Mouse (Mus musculus) forebrain, embryonic 13.5 days (tissue): ENCODE measurements at regions not wholly inside any gene's neighbourhood (a gene's known extent, or its start where the extent isn't known, plus 50 kb on each side); places are given as distances from the start of the nearest gene placed in this dataset.

Experiments used
- ATAC-seq: fragments of 200-750 bp; cut with Nextera tagmentation; 2 replicates; pipeline ENCODE4 v1.8.0; 2017
- H3K27ac ChIP-seq: fragments of 300-500 bp; sonication (generic); 2 replicates; pipeline ENCODE4 v1.5.1; 2015; ENCODE audit warnings: inconsistent platforms, mild to moderate bottlenecking, moderate library complexity
- H3K27me3 ChIP-seq: fragments of 300-500 bp; sonication (generic); 2 replicates; pipeline ENCODE4 v1.6.1; 2015; ENCODE audit warnings: mild to moderate bottlenecking, inconsistent platforms
- H3K36me3 ChIP-seq: fragments of 300-500 bp; sonication (generic); 2 replicates; pipeline ENCODE4 v1.6.1; 2015; ENCODE audit warnings: mild to moderate bottlenecking, inconsistent platforms; ENCODE audit not compliant: poor library complexity, severe bottlenecking
- H3K4me1 ChIP-seq: fragments of 300-500 bp; sonication (generic); 2 replicates; pipeline ENCODE4 v1.6.1; 2015; ENCODE audit warnings: inconsistent platforms
- H3K4me2 ChIP-seq: fragments of 300-500 bp; sonication (generic); 2 replicates; pipeline ENCODE4 v1.6.1; 2015; ENCODE audit warnings: inconsistent platforms, mild to moderate bottlenecking, moderate library complexity
- H3K4me3 ChIP-seq: fragments of 300-500 bp; sonication (generic); 2 replicates; pipeline ENCODE4 v1.5.1; 2015; ENCODE audit warnings: mild to moderate bottlenecking, inconsistent platforms
- H3K9ac ChIP-seq: fragments of 300-500 bp; sonication (generic); 2 replicates; pipeline ENCODE4 v1.6.1; 2015; ENCODE audit warnings: mild to moderate bottlenecking, inconsistent platforms
- H3K9me3 ChIP-seq: fragments of 300-500 bp; sonication (generic); replicated peaks from 2 replicates; pipeline ENCODE4 v1.6.1; 2016; ENCODE audit warnings: inconsistent platforms
- WGBS: fragments of 180-500 bp; shearing (Covaris S2); methylation state at CpG from one replicate; pipeline ENCODE4 v1.1.7; 2015; 5-methylcytosine and 5-hydroxymethylcytosine counted together

DNA sequence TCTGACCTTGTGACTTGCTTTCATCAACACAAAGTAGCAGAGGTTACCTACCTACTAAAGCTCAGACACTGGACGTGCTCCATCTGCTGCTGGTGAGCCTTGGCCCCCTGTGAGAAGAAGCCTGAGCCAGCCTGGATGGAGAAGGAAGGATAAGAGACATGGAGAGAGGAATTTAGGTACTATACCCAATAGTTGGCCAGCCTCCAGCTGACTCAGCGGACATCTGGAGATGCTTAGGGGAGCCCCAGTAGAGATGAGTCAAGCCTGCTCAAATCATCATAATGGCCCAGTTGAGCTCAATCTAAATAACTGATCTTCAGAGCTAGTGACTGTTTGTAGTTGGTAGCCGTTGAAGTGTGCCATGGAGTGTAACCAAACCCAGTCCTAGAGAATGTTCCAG is 53.7 kb upstream of the Ripply2 start:
- Histone ChIP-seq H3K36me3 (no peaks in the 10 kb centered on the region), H3K9me3 (no peaks in the 10 kb centered on the region), H3K4me3 (no peak overlapping the region), H3K9ac (no peak overlapping the region), H3K27me3 (no peaks in the 10 kb centered on the region), H3K4me2 (no peak overlapping the region), H3K4me1 (no peaks in the 10 kb centered on the region), H3K27ac (no peak overlapping the region)
- no peak for ATAC-seq
- 81% methylated on average over 3 of the region's 3 CpGs for WGBS

DNA sequence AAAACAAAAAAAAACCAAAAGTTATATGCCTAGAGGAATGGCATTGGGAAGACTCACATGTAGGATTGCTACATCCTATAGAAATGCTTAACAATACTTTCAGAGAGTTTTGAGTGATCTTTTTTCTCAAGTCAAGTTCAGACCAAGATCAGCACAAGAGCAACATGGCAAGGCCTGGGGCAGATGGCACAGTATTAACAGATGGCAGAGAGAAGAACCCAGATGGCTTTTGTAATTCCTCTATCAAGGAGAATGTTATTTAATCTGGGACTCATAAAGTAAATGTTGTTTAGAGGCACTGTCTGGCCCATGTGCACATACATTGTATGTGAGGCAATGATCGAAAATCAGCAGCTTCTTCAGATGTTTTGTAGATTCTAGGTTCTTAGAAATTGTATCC is 58.3 kb upstream of the Ripply2 start:
- H3K36me3 ChIP-seq: no peaks in the 10 kb centered on the region
- no peaks in the 10 kb centered on the region for H3K9me3 ChIP-seq
- H3K27ac ChIP-seq: no peak overlapping the region
- WGBS: 74% methylated on average over 1 of the region's 1 CpGs
- no peak overlapping the region for H3K4me2 ChIP-seq
- no peak for ATAC-seq
- H3K4me3 ChIP-seq: no peak overlapping the region
- no peak overlapping the region for H3K9ac ChIP-seq
- no peaks in the 10 kb centered on the region for H3K27me3 ChIP-seq
- no peaks in the 10 kb centered on the region for H3K4me1 ChIP-seq

DNA sequence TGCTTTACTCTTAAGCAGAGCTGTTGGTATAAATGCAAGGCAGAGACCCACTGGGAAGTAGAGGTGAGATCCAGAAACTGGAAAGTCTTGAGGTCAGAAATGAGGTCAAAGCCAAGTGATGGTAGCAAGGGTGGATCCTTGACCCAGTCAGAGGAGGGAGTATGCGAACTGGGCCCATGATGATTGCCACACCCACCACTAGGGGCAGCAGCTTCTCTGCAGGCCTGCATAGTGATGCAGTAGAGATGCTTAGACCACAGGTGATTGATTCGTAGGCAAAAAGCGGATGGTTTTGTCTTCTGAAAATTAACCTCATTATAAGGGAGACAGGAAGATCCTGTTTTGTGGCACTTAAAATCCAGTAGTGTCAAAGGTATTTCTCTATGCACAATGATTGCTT is 59.6 kb upstream of the Ripply2 start:
- Histone ChIP-seq H3K36me3 (no peaks in the 10 kb centered on the region), H3K9ac (no peak overlapping the region), H3K4me3 (no peak overlapping the region), H3K27ac (no peak overlapping the region), H3K9me3 (no peaks in the 10 kb centered on the region), H3K4me2 (no peak overlapping the region), H3K4me1 (no peaks in the 10 kb centered on the region), H3K27me3 (no peaks in the 10 kb centered on the region)
- no peak for ATAC-seq
- 72% methylated on average over 3 of the region's 3 CpGs for WGBS

DNA sequence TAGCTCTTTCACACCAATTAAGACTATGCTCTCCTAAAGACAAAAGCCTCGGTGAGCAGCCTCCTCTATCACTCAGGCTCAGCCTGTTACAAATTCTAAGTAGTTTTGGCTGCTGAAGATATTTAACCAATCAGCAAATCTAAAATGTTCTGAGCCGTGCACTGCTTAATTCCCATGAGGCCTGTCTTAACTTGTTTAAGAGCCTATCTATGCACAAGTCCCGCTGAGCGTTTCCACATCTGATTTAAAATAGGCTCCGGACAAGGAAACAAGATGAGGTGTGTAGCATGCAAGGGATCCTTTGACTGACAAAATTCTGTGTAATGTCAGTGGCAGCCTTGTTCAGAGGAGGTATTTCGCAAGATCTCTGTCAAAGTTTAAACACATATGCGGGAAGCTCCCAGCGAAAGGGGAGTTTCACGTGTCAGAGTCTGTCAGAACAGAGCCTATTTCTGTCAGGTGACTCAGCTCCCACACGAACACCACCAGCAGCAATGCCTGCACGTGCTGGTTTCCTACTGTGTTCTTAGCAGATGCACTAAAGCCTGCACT is 63.3 kb upstream of the Ripply2 start:
- no peak overlapping the region for H3K4me3 ChIP-seq
- no peaks in the 10 kb centered on the region for H3K36me3 ChIP-seq
- no peak overlapping the region for H3K9ac ChIP-seq
- H3K9me3 ChIP-seq: no peaks in the 10 kb centered on the region
- H3K27ac ChIP-seq: no peak overlapping the region
- ATAC-seq: peak; percentile 65
- H3K27me3 ChIP-seq: no peaks in the 10 kb centered on the region
- H3K4me1 ChIP-seq: no peaks in the 10 kb centered on the region
- H3K4me2 ChIP-seq: no peak overlapping the region
- 70% methylated on average over 11 of the region's 11 CpGs for WGBS

DNA sequence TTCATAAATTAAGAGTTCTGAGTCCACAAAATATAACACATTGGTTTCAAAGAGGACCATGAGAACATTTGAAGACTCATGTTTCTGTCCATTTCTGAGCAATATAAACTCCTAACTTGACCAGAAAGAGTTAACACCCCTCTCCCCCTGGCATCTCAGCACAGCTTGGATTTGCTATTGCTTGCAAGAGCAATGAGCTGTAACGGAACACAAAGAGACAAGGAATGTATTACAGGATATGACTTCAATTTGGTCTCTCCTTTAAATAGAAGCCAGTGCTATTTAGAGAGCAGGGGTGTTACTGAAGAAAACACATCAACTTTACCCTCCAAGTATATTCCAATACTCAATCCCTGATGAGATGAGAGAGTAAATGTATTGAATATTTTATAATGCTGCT is 65.5 kb upstream of the Ripply2 start:
- H3K9me3 ChIP-seq: no peaks in the 10 kb centered on the region
- H3K4me2 ChIP-seq: no peak overlapping the region
- no peak overlapping the region for H3K27ac ChIP-seq
- H3K36me3 ChIP-seq: no peaks in the 10 kb centered on the region
- H3K27me3 ChIP-seq: no peaks in the 10 kb centered on the region
- no peak overlapping the region for H3K4me3 ChIP-seq
- WGBS: 10% methylated on average over 1 of the region's 1 CpGs
- no peak for ATAC-seq
- no peak overlapping the region for H3K9ac ChIP-seq
- no peaks in the 10 kb centered on the region for H3K4me1 ChIP-seq

DNA sequence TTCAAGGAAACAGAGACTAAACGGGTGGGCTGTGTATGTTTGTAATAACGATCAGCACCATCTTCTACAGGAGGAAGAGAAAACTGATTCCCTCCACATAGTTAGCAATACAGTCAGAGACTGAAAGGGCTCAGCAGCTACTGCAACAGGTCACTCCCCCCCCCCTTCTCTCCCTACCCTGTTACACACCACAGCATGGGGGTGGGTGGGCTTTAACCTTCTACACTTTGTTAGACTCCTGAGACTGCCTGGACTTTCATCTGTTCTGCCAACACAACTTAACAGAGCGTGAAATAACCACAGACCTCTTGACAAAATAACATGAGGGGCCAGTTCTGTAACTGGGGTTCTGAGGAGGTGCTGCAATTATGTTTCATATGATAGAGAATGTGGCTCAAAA is 50.7 kb upstream of the Snap91 start:
- H3K27ac ChIP-seq: no peak overlapping the region
- no peak overlapping the region for H3K4me3 ChIP-seq
- H3K4me1 ChIP-seq: no peaks in the 10 kb centered on the region
- no peaks in the 10 kb centered on the region for H3K27me3 ChIP-seq
- ATAC-seq: no peak
- no peak overlapping the region for H3K4me2 ChIP-seq
- WGBS: 48% methylated on average over 3 of the region's 3 CpGs
- no peaks in the 10 kb centered on the region for H3K36me3 ChIP-seq
- H3K9me3 ChIP-seq: no peaks in the 10 kb centered on the region
- H3K9ac ChIP-seq: no peak overlapping the region
